Mouse (Mus musculus): Measurements from ENCODE around the gene Stum.

Gene Stum

GRCm38 (mm10) chr1:180429819-180430218 is 53.5 kb downstream of the Stum start:
- no peak for DNase-seq (ENCODE audit: low read depth, low spot score)

- DNase-seq (ENCODE audit: low read depth, low spot score): no peak
Observed at GRCm38 (mm10) chr1:180428871-180429270, 54.4 kb downstream of the Stum start.

- peak; percentile 86 for DNase-seq (ENCODE audit: low read depth, low spot score)
Observed at GRCm38 (mm10) chr1:180428101-180428712, 55.1 kb downstream of the Stum start.

- peak; percentile 82 for DNase-seq (ENCODE audit: low read depth, low spot score)
Observed at GRCm38 (mm10) chr1:180427685-180428084, 55.6 kb downstream of the Stum start.

- no peak for DNase-seq (ENCODE audit: low read depth, low spot score)
Observed at GRCm38 (mm10) chr1:180426405-180426804, 56.9 kb downstream of the Stum start.

GRCm38 (mm10) chr1:180423931-180424330 is 59.4 kb downstream of the Stum start:
- no peak for DNase-seq (ENCODE audit: low read depth, low spot score)

GRCm38 (mm10) chr1:180423008-180423639 is 60.2 kb downstream of the Stum start:
- DNase-seq (ENCODE audit: low read depth, low spot score): no peak

GRCm38 (mm10) chr1:180422076-180422828 is 61.1 kb downstream of the Stum start:
- DNase-seq (ENCODE audit: low read depth, low spot score): peak; percentile 87

GRCm38 (mm10) chr1:180421165-180421909 is 62.0 kb downstream of the Stum start:
- DNase-seq (ENCODE audit: low read depth, low spot score): no peak

GRCm38 (mm10) chr1:180420496-180421164 is 62.7 kb downstream of the Stum start:
- peak; percentile 81 for DNase-seq (ENCODE audit: low read depth, low spot score)

GRCm38 (mm10) chr1:180419059-180419458 is 64.2 kb downstream of the Stum start:
- no peak for DNase-seq (ENCODE audit: low read depth, low spot score)

- no peak for DNase-seq (ENCODE audit: low read depth, low spot score)
Observed at GRCm38 (mm10) chr1:180417118-180417517, 66.2 kb downstream of the Stum start.

- no peak for DNase-seq (ENCODE audit: low read depth, low spot score)
Observed at GRCm38 (mm10) chr1:180415836-180416235, 67.5 kb downstream of the Stum start.

- no peak for DNase-seq (ENCODE audit: low read depth, low spot score)
Observed at GRCm38 (mm10) chr1:180415064-180415463, 68.2 kb downstream of the Stum start.

GRCm38 (mm10) chr1:180410306-180410705 is 73.0 kb downstream of the Stum start:
- DNase-seq (ENCODE audit: low read depth, low spot score): no peak

- DNase-seq (ENCODE audit: low read depth, low spot score): no peak
Observed at GRCm38 (mm10) chr1:180409771-180410170, 73.5 kb downstream of the Stum start.

- no peak for DNase-seq (ENCODE audit: low read depth, low spot score)
Observed at GRCm38 (mm10) chr1:180408832-180409231, 74.5 kb downstream of the Stum start.

- DNase-seq (ENCODE audit: low read depth, low spot score): peak; percentile 61
Observed at GRCm38 (mm10) chr1:180407727-180408719, 75.3 kb downstream of the Stum start.

GRCm38 (mm10) chr1:180407171-180407671 is 76.1 kb downstream of the Stum start:
- DNase-seq (ENCODE audit: low read depth, low spot score): peak; percentile 79
